Mouse (Mus musculus) inflammation-experienced regulatory T-cells (primary cell): Measurements from ENCODE around the gene Ubd. TPM values are rescaled to one million over a fixed set of nuclear protein-coding genes. Genes with fewer than 3 reads are reported as not detected.

Experiments
- polyA plus RNA-seq, 2 experiments: library from polyadenylated mRNA; unstranded; fragments of 100-300 nt; shearing (Covaris generic); gene quantifications; one replicate each; pipeline ENCODE4 v1.2.1; 2017

The Ubd gene
- 1 to 10 TPM in 1 of 2 experiments, under 1 TPM in 1; 0.17 to 2.7 TPM for polyA plus RNA-seq

DNA sequence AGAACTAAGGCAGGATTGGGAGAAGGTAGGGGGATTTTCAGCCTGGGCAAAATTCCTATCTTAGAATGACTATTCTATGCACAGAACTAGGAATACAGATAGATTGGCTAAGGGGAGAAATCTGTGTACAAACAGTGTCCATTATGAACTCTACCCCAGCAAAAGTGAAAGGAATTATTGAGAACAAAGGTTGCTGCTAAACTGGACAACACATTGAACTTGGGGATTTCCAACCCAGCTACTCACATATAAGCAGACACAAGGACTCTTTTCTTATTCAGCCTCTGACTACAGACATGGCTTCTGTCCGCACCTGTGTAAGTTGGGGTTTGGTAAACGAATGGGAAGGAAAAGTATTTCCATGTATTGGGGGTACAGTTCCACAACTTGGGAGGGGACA lies at the start of gene Ubd:
TSS of gene Ubd (plus strand) at position 237 of the 400 bp plus-strand sequence.

DNA sequence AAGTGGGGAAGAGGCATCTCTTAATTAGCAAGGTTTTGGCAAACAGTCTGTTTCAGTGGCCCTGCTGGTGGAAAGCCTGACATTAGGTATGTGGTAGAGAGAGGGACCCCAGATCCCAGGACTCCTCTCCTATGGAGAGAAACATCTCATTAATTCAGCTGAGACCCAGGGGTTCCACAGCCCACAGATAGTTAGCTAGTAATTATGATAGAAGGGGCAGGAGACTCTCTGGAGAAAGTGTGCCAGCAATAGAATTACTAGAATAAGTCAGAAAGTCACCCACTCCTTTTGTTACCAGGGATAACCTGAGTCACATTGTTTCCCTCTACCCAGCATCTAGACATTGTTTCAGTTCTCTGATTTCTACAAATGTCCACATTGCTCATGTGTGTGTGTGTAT lies 32.3 kb upstream of the Ubd start, which contains the start of gene Olfr93:
TSS of gene Olfr93 (minus strand) at position 101 of the 400 bp plus-strand sequence.

DNA sequence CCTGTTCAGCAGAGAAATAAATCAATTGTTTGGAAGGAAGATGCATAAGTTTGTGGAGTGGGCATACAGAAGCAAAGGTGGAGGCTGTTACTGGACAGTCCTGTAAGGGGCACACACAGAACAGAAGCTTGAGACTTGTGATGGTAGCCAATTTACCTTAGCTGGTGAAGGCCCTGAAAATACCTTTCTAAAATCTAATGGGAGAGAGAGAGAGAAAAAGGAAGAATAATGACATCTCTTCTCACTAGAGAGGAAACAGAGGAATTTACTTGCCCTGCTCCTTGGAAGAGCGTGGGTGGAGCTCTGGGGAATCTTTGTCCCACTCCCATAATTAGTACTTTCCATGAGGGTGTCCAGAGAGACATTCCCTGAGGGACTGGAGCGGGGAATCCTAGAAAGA lies 7.2 kb downstream of the Ubd start, which contains the start of gene Olfr94:
TSS of gene Olfr94 (minus strand) at position 101 of the 400 bp plus-strand sequence.

DNA sequence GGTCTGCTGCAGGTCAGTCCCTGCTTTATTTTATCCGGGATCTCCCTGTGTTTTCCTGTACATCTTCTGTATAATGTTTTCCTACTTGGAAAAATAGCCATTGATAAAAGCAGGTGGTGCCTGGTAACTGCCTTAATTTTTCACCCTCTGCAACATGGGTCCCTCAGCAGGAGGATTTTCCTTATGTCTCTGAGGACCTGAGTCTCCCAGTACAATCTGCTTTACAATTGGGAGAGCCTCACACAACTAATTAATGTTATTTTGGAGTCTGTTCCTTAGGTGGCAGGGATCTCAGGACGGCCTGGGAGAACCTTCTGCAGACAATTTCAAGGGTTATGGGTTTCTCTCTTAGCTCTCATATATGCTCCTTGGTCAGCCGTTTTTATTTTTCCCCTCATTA lies 19.3 kb downstream of the Ubd start, which contains the start of gene Olfr95:
TSS of gene Olfr95 (minus strand) at position 101 of the 400 bp plus-strand sequence.

DNA sequence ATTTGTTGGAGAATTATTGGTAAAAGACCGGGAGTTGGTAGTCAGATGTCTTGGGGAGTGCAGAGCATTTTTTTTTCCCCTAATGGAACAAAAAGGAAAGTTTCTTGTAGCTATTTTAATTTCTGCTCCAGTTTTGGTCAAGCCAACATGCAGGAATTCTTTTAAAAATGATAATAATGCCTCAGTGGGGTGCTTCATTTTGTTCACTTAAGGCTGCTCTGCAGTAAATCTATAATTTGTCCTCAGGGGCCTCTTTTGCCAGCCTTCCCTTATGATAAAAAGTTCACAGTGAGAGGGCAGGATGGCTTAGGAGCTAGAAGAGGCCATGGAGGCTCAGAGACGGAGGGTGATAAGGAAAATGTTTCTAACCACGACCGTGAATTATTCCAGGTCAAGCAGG lies 26.2 kb downstream of the Ubd start, which contains the start of gene Olfr96:
TSS of gene Olfr96 (plus strand) at position 301 of the 400 bp plus-strand sequence.

DNA sequence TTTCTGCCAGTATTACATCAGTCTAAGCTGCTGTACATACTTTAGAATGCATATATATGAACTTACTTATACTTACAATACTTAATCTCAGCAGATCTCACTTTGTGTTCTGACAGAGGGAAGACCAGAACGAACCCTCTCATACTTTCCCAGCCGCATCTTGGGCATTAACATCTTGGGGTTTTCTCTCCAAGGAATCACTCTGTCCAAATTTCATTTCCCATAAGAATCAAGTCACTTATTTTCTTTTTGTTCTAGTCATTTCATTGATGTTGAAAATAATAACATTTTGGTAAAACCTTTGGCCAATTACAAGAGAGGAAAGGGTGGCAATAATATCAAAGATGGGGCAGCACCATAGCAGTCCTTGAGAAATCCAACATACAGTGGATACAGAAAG lies 43.5 kb downstream of the Ubd start, which contains the start of gene Olfr97:
TSS of gene Olfr97 (minus strand) at position 101 of the 400 bp plus-strand sequence.

Other genes with a start within 250 kb of the Ubd start
- 100 to 1,000 TPM; 151 to 165 TPM for gene Ppp1r11, start 242.2 kb upstream of the Ubd start, polyA plus RNA-seq
- 10 to 100 TPM; 84.9 to 90.5 TPM for gene Znrd1, start 235.3 kb upstream of the Ubd start, polyA plus RNA-seq
- 1 to 10 TPM; 4.4 to 5.6 TPM for gene Znrd1as, start 235.3 kb upstream of the Ubd start, polyA plus RNA-seq
- gene 2410137M14Rik, start 212.7 kb upstream of the Ubd start, polyA plus RNA-seq = not detected
- under 1 TPM in 1 of 2 experiments, not detected in 1; 0.70 TPM for gene H2-M5, start 204.4 kb upstream of the Ubd start, polyA plus RNA-seq
- gene Zfp57, start 192.7 kb upstream of the Ubd start, polyA plus RNA-seq = under 1 TPM; 0.11 to 0.60 TPM
- not detected for gene Mog, start 170.5 kb upstream of the Ubd start, polyA plus RNA-seq
- 10 to 100 TPM in 1 of 2 experiments, 1 to 10 TPM in 1; 8.3 to 13.7 TPM for gene Gabbr1, start 147.9 kb upstream of the Ubd start, polyA plus RNA-seq
- gene Olfr90, start 105.4 kb upstream of the Ubd start, polyA plus RNA-seq = under 1 TPM; 0.16 to 0.42 TPM
- gene Olfr91, start 95.6 kb upstream of the Ubd start, polyA plus RNA-seq = under 1 TPM; 0.10 to 0.13 TPM
- gene Olfr92, start 73.8 kb upstream of the Ubd start, polyA plus RNA-seq = under 1 TPM in 1 of 2 experiments, not detected in 1; 0.13 TPM
- gene Olfr93, start 32.4 kb upstream of the Ubd start, polyA plus RNA-seq = not detected
- gene Olfr94, start 7.1 kb downstream of the Ubd start, polyA plus RNA-seq = not detected
- gene Olfr95, start 19.2 kb downstream of the Ubd start, polyA plus RNA-seq = not detected
- under 1 TPM; 0.19 to 0.78 TPM for gene Olfr96, start 26.3 kb downstream of the Ubd start, polyA plus RNA-seq
- gene Olfr97, start 43.4 kb downstream of the Ubd start, polyA plus RNA-seq = not detected
- gene Olfr98, start 69.9 kb downstream of the Ubd start, polyA plus RNA-seq = under 1 TPM in 1 of 2 experiments, not detected in 1; 0.33 TPM
- 100 to 1,000 TPM; 103 to 115 TPM for gene H2-M3, start 76.3 kb downstream of the Ubd start, polyA plus RNA-seq
- 1 to 10 TPM; 2.4 to 4.4 TPM for gene Olfr99, start 89.6 kb downstream of the Ubd start, polyA plus RNA-seq
- under 1 TPM in 1 of 2 experiments, not detected in 1; 0.34 TPM for gene Olfr101, start 110.4 kb downstream of the Ubd start, polyA plus RNA-seq
- gene Olfr102, start 123.2 kb downstream of the Ubd start, polyA plus RNA-seq = 1 to 10 TPM in 1 of 2 experiments, under 1 TPM in 1; 0.46 to 1.3 TPM
- not detected for gene Olfr103, start 145.8 kb downstream of the Ubd start, polyA plus RNA-seq
- gene Olfr104-ps, start 165.7 kb downstream of the Ubd start, polyA plus RNA-seq = not detected
- gene Olfr105-ps, start 185.1 kb downstream of the Ubd start, polyA plus RNA-seq = under 1 TPM in 1 of 2 experiments, not detected in 1; 0.12 TPM
- not detected for gene Olfr106-ps, start 196.5 kb downstream of the Ubd start, polyA plus RNA-seq
- under 1 TPM; 0.05 to 0.44 TPM for gene Olfr107, start 205.3 kb downstream of the Ubd start, polyA plus RNA-seq